Mouse (Mus musculus): ENCODE measurements around the gene Aco2.
"Not testable (repeated sequence)": the region's sequence is repeated elsewhere in the genome, so short reads cannot be mapped to it uniquely, and the experiment has no call there.

Aco2 gene

DNA sequence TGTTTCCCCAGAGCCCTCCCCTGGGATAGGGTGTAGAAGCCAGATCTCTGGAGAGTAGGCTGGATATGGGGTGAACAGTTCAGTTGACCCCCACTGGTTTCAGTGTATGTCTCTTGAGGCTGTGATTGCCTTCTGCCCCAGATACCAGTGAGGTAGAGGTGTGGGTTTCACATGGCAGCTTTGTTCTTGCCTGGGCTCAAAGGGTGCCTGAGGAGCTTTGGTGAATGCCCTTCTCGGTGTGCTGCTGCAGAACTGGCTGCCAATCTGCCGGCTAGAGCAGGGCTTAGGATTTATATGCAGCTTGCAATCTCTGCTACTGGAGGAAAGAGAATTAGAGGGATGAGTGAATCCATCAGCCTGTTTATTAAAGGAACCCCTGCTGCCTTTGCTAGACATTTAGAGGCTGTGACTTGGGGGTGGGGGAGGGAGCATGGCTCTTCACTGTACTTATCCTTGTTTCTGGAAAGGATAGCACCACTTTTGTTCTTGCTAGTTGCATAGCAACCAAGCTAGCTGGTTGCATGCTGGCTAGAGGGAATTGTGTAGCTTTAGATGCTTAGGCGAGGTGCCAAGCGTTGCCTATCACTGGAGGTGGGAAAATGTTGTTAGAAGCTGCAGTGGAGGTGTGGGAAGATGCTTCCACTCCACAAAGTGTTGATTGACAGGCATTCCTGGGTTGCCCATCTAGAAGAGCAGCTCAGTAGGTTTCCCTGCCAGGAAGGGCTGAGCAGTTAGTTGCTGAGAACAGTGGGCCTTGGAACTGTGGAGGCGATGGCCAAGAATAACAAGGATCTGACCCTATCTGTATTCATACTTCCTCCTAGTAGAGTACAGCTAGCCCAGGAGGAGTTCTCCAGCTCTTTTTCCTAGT lies 7.7 kb downstream of the Aco2 start:
- peak; percentile 95 for DNase-seq

DNA sequence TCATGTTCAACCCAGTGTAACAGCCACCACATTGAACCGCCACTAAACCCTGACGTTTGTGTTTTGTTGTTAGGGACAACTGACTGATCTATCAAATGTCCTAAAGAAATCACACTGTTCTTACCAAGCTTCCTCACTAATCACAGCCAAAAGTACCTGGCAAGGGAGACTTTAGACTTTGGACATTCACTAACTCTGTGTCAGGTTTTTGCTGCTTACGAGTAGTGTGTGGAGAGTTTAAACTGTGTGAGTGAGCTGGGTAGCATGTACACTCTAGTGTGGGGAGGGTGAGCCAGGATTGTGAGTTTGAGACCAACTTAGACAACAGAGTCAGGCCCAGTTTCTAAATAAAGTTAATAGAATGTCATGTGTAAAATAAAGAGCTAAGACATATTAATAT lies 10.2 kb downstream of the Aco2 start:
- no peak for DNase-seq

- DNase-seq = no peak
Observed at GRCm38 (mm10) chr15:81885418-81885934, 13.4 kb downstream of the Aco2 start.

GRCm38 (mm10) chr15:81886795-81887550 lies 14.9 kb downstream of the Aco2 start:
- DNase-seq = no peak

- DNase-seq = peak; percentile 96
Observed at GRCm38 (mm10) chr15:81889175-81889574, 17.1 kb downstream of the Aco2 start.

- no peak for DNase-seq
Observed at GRCm38 (mm10) chr15:81891140-81891802, 19.2 kb downstream of the Aco2 start.

GRCm38 (mm10) chr15:81891822-81892580 lies 19.9 kb downstream of the Aco2 start:
- no peak for DNase-seq

DNA sequence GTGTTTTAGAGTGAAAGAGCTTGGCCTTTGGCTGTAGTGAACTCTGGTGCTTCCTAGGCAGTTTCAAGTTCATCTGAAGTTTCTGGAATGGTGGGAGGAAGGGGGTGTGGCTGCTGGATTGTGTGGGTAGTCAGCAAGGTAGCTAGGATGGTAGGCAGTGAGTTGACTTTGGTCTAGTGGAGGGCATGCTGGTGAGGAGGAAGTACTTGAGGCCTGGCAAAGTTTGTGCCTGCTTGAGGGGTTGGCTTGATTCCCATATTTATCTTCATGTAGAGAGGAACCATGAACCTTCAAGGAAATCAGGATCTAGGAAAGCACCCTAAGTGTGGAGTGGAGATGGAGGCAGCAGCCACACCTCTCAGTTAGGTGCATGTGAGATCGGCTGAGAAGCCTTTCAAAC lies 21.9 kb downstream of the Aco2 start:
- DNase-seq = no peak

DNA sequence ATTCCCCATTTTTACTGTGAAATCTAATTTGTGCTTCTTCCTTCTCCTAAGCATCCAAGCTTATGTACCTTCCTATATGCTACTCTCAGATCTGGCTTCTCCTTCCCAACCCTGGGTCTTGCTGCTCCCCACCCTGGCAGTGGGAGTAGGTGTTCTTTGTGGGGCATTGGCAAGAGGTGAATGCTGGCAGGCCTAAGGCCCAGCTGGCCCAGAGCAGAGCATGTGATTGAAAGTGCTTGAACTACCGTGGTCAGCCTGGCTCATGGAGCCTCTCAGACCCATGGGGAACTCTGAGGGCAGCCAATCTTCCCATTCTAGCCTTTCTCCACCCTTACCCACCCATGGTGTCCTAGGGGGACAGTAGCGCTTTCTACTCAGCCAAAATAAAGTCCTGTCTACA lies 24.3 kb downstream of the Aco2 start:
- peak; percentile 94 for DNase-seq

DNA sequence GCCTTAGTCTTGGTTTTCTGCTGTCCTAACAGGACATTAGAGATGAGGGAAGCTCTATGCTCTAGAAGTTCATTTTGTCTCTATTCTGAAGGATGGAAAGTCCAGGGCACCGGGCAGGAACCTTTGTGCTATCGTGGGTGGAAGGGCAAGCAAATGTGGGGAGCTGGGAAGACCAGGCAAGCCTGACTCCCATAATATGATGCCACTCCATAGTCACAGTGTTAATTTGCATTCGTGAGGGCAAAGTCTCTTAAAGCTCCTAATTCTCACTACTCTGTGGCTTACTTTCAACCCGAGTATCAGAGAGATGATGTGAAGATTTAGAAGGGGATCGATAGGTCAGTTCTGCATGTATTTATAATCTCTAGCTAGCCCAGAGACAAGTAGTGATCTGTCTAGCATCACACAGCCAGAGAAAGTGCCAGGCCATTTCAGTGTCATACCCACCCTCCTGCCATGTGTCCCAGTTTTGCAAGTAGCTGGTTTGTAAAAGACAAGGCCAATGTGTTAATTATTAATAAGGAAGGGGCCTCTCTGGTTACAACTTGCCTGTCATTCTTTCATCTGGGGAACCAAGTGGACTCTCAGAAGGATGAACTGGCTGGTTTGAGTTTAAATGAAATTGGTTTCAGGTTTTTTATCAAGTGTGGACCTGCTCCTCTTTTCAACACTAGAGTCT lies 25.6 kb downstream of the Aco2 start:
- no peak for DNase-seq

GRCm38 (mm10) chr15:81898751-81899150 lies 26.6 kb downstream of the Aco2 start:
- peak; percentile 95 for DNase-seq

DNA sequence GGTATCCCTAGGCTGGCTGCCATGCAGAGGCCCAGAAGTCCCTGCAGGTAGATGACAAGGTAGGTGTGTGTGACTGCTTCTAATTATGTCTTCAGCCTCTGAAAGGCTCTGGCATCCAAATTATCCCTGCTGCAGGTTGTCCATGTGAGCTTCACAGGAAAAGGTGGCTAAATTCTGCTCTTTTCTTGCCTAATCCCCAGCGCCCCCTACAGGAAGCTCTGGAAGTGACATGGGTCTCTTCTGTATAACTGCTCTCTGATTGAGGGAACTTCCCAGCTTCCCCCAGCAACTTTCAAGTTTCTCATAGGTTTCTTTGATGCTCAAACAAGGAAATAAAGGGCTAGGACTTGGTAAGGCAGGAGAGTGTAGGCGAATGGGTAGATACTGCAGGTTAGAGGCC lies 32.8 kb downstream of the Aco2 start:
- no peak for DNase-seq

DNA sequence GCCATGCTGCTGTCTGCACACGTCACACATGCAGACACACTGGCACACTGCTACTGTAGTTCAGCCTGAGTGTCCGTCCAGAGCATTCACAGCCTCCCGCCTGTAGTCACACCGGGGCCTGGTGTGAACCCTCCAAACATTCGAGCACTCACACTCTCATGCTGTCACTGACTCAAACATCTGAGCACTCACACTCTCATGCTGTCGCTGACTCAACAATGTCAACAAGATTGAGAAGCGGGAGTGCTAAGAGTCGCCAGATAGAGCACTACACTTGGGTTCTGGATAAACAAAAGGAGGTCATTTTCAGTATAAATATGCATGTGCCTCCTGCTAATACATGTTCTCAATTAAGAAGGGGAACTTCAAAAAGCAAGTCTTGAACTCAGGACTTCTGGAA lies 35.8 kb downstream of the Aco2 start:
- DNase-seq = no peak

GRCm38 (mm10) chr15:81908767-81909166 lies 36.7 kb downstream of the Aco2 start:
- not testable (repeated sequence) for DNase-seq

GRCm38 (mm10) chr15:81912498-81912897 lies 40.4 kb downstream of the Aco2 start:
- DNase-seq = no peak

DNA sequence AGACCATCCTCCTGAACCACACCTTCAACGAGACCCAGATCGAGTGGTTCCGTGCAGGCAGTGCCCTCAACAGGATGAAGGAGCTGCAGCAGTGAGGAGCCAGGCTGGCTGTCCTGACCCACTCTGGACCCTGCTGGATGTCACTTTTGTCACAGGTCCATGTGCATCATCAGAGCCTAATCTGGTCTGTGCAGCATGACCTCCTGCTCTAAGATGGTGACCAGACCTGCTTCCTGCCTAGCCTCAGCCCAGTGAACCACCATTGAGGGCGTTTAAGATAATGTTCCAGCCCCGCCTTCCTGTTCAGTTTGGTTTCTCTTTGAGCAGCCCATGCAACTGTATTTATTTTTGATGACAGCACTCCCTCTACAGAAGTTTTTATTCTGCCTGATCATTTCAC lies 42.6 kb downstream of the Aco2 start:
- DNase-seq = no peak

DNA sequence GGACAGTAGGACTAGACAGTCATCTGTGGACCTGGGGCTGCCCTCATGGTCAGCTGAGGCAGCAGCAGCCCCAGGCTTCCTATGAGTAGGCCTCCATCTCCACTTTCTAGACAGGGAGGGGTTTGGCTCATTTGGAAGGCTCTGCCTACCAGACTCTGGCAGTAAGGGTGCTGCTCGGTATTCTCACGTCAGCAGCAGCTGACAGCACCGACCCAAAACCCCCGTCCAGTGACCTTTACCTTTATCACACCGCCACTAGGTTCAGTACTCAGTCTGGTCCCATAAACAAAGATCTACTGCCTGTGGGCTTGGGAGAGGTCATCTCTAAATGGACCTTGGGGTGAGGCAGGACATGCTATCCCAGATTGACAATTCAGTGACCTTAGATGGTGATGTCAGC lies 43.6 kb downstream of the Aco2 start:
- peak; percentile 94 for DNase-seq

- peak; percentile 92 for DNase-seq
Observed at GRCm38 (mm10) chr15:81917201-81917600, 45.1 kb downstream of the Aco2 start.

DNA sequence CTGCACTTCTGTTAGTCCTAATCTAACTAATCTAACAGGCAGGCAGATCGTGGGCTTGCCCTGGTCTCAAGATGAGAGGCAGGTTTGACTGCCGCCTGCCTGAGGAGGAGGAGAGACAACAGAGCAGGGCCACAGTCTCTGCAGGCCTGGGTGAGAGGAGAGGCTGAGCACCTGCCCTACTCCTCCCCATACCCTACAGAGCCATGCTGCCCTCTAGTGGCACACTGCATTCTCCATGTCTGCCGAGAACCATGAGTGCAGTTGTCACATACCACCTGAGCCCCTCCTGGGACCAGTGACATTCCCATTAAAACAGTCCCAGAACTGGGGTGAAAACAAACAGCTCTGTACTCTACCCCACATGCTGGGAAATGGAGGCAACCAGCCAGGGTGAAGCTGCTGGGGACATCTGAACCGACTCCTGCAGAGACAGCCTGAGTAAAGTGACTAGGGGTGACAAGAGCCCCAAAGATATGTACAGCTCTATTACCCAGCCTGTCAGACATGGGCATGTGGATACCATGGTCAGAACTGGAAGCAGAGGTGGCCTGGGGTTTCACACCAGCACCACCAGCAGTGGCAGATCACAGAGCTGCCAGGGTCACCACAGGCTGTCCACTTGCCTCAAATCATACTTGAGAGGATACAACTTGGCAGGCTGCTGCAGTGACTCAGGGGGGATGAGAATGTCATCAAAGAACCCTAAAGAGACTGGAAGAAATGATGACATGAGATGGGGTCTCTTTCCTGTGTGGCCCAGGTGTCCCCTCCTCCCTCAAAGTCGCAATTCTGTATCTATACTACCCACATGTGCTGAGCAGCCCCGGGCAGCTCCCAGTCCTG lies 45.7 kb downstream of the Aco2 start:
- DNase-seq = peak; percentile 95

DNA sequence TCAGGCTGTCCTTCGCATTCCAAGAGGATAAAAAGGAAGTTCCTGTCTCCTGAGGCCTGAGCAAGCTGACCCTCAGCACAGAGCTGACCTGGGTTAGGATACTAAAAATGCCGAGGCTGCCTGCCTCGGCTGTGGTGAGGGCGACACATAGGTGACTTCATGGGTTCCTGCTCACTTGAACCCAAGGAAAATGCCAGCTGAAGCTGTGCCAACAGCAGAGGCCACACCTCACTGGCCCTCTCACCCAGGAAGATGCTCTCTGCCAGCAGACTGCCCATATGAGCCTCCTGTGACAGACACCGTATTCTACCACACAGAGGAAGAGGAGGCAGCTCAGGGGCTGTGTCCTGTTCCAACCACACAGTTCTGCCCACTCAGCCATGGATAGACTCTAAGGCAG lies 47.0 kb downstream of the Aco2 start:
- peak; percentile 91 for DNase-seq
